In genomic region chr11:11932102-11932789, GRCm38 (mm10) we compare ENCODE assay signal across 7 mouse cellular contexts. TPM values are rescaled to one million over a fixed set of nuclear protein-coding genes. Genes with fewer than 3 reads are reported as not detected.
DNase-seq lines count a peak whose midpoint lies in the region; ATAC-seq lines count a peak whose summit lies in the region.

No protein-coding gene starts in this region.

- H3K27me3 ChIP-seq in heart, embryonic 11.5 days (ENCODE audit: control insufficient read depth, insufficient read depth, low read length), result no peaks in the 10 kb centered on the region
- H3K27me3 ChIP-seq in hindbrain, embryonic 11.5 days (ENCODE audit: control insufficient read depth, insufficient read depth, low read length), result no peaks in the 10 kb centered on the region
- H3K27me3 ChIP-seq in midbrain, embryonic 14.5 days (ENCODE audit: control insufficient read depth, insufficient read depth, low read length), result no peaks in the 10 kb centered on the region

- peak overlapping the region; percentile 59 for H3K27ac ChIP-seq in heart, embryonic 11.5 days (ENCODE audit: low read depth, low read length)
- no peak overlapping the region for H3K27ac ChIP-seq in hindbrain, embryonic 11.5 days (ENCODE audit: low read depth, low read length)
- H3K27ac ChIP-seq in midbrain, embryonic 14.5 days (replicated peaks; ENCODE audit: low read depth, low read length), result no peak overlapping the region

- no peak overlapping the region for H3K4me3 ChIP-seq in heart, embryonic 11.5 days (ENCODE audit: low read depth, low read length)
- no peak overlapping the region for H3K4me3 ChIP-seq in hindbrain, embryonic 11.5 days (ENCODE audit: low read depth, low read length)
- no peak overlapping the region for H3K4me3 ChIP-seq in midbrain, embryonic 14.5 days (replicated peaks; ENCODE audit: low read depth, low read length)

- intact Hi-C loops in left cerebral cortex, postnatal 36 days (cut with DNase I), result no loop called here

- peaks cover 11% of the 10 kb centered on the region for H3K4me1 ChIP-seq in heart, embryonic 11.5 days (ENCODE audit: control insufficient read depth, insufficient read depth, low read length)
- no peaks in the 10 kb centered on the region for H3K4me1 ChIP-seq in hindbrain, embryonic 11.5 days (replicated peaks; ENCODE audit: control insufficient read depth, insufficient read depth, low read length)
- H3K4me1 ChIP-seq in midbrain, embryonic 14.5 days (ENCODE audit: control insufficient read depth, insufficient read depth, low read length), result no peaks in the 10 kb centered on the region

- peaks cover 26% of the 10 kb centered on the region for H3K36me3 ChIP-seq in heart, embryonic 11.5 days (ENCODE audit: control insufficient read depth, insufficient read depth, low read length)
- peaks cover 3% of the 10 kb centered on the region; the same call in 1 of the 2 replicates for H3K36me3 ChIP-seq in hindbrain, embryonic 11.5 days (ENCODE audit: control insufficient read depth, insufficient read depth, low read length)
- H3K36me3 ChIP-seq in midbrain, embryonic 14.5 days (ENCODE audit: control insufficient read depth, insufficient read depth, low read length), result peaks cover 26% of the 10 kb centered on the region

- H3K9me3 ChIP-seq in heart, embryonic 11.5 days (replicated peaks; ENCODE audit: control insufficient read depth, low read length), result no peaks in the 10 kb centered on the region
- no peaks in the 10 kb centered on the region for H3K9me3 ChIP-seq in hindbrain, embryonic 11.5 days (ENCODE audit: control insufficient read depth, low read length)
- no peaks in the 10 kb centered on the region for H3K9me3 ChIP-seq in midbrain, embryonic 14.5 days (ENCODE audit: control insufficient read depth, low read length)

- H3K9ac ChIP-seq in heart, embryonic 11.5 days (ENCODE audit: low read depth, low read length), result 0 out of 2 replicates have a peak overlapping the region, but pooled peaks have one; percentile 28
- no peak overlapping the region for H3K9ac ChIP-seq in hindbrain, embryonic 11.5 days (ENCODE audit: low read depth, low read length)
- H3K9ac ChIP-seq in midbrain, embryonic 14.5 days (replicated peaks; ENCODE audit: low read length), result no peak overlapping the region

- ATAC-seq in heart, embryonic 11.5 days (replicated peaks; ENCODE audit: insufficient number of reproducible peaks, low FRiP score, low TSS enrichment), result no peak
- peak; percentile 62 for ATAC-seq in hindbrain, embryonic 11.5 days (ENCODE audit: low FRiP score)
- ATAC-seq in midbrain, embryonic 14.5 days (ENCODE audit: low FRiP score, low TSS enrichment), result 0 out of 2 replicates have a peak, but pooled peaks have one; percentile 8

- no peak overlapping the region for H3K4me2 ChIP-seq in heart, embryonic 11.5 days
- H3K4me2 ChIP-seq in hindbrain, embryonic 11.5 days (replicated peaks; ENCODE audit: low read depth, low read length), result no peak overlapping the region
- no peak overlapping the region for H3K4me2 ChIP-seq in midbrain, embryonic 14.5 days (ENCODE audit: low read length)

- peak; percentile 40 for DNase-seq in left cerebral cortex, adult 11 months (ENCODE audit: low spot score)
- no peak for DNase-seq in left cerebral cortex, postnatal 36 days (ENCODE audit: low spot score in 2 of 2)
- no peak for DNase-seq in hindbrain, embryonic 11.5 days (ENCODE audit: low spot score)
- no peak for DNase-seq in midbrain, embryonic 14.5 days
- DNase-seq in urinary bladder, adult 18-20 months (ENCODE audit: low spot score in 2 of 2), result no peak
- no peak for DNase-seq in frontal cortex, postnatal 10 days (ENCODE audit: low spot score in 2 of 2)

- whole genome bisulfite sequencing in heart, embryonic 11.5 days (ENCODE audit: insufficient replicate concordance), result 71% methylated on average over 11 of the region's 11 CpGs
- WGBS in hindbrain, embryonic 11.5 days, result 61% methylated on average over 11 of the region's 11 CpGs
- 75% methylated on average over 11 of the region's 11 CpGs for WGBS in midbrain, embryonic 14.5 days

RNA-seq across cellular contexts. Expression of gene Ddc, which starts 34.3 kb away (rescaled TPM):
- total RNA-seq in left cerebral cortex, postnatal 36 days (2021), result 1 to 10 TPM; 5.4 TPM
- 39.7 and 44.5 TPM in 2 replicates for polyA plus RNA-seq in heart, embryonic 11.5 days (2014; fragmentation: Nextera tagmentation; extraction: Ambion mirVana)
- polyA plus RNA-seq in hindbrain, embryonic 11.5 days (2014; fragmentation: Nextera tagmentation; extraction: Ambion mirVana), result 8.3 and 14.3 TPM in 2 replicates
- 24.0 and 25.3 TPM in 2 replicates for polyA plus RNA-seq in midbrain, embryonic 14.5 days (2014; fragmentation: Nextera tagmentation; extraction: Ambion mirVana)
